Mouse (Mus musculus) ovary, postnatal 14 days (tissue): ENCODE measurements around the gene Ly6g6c.

Source experiments
- DNase-seq: peaks from one replicate; pipeline ENCODE4 v3.0.0; 2022; ENCODE audit warnings: low spot score

The Ly6g6c gene

DNA sequence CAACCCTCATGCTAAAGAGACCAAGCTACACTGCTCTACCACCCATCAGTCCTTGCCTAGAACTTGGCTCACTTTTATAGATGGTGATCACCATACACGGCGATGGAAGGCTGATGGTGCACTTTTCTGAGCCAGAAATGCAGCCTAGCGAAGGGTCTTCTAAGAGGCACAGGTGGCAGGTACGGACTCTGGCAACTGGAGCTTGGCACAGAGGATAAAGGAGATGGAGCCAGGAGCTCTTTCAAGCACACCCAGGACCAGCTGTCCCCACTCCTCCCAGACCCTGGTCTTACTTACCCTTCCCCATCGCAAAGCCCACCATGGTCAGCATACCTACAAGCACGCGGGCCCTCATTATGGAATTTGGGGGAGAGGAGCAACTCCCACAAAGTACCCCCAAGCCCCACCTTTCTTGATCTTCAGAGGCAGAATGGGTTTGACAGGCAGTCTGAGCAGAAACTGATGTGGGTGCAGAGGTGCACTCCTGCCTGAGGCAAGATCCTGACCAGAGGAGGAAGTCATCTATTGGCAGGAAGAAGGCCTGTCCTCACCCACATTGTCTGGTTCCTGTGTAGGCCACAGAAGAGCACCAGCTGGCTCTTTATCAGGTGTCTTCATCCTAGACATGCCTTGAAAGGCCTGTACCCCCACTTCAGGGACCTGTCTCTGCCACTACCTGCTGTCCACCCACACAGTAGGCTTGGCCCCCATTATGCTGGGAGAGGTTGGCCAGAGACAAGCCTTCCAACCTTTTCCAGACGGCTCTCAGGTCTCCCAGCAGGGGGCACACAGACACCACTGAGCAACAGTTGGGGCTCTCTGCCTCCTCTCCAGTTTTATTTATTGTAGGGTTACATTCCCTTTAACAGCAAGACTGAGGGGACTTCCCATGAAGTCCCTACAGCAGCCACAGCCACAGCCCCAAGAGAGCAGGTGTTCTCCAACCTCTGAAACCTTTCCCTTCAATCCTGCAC is 50.1 kb downstream of the Ly6g6c start, which contains the start of gene Ly6g5b:
TSS of gene Ly6g5b (minus strand) at position 383 of the 974 bp plus-strand sequence.
- no peak for DNase-seq
